Mouse (Mus musculus) lung, postnatal 0 days (tissue): ENCODE results near the gene Mast4. TPM values are rescaled to one million over a fixed set of nuclear protein-coding genes. Genes with fewer than 3 reads are reported as not detected.

ENCODE experiments used
- ATAC-seq: fragments of 200-750 bp; cut with Nextera tagmentation; 2 replicates; pipeline ENCODE4 v1.8.0; 2017; ENCODE audit warnings: moderate library complexity
- DNase-seq: peaks from one replicate; pipeline ENCODE4 v3.0.0-alpha.2; 2016; ENCODE audit warnings: low spot score
- H3K27ac ChIP-seq: fragments of 300-500 bp; sonication (generic); 2 replicates; pipeline ENCODE4 v1.5.1; 2014; ENCODE audit warnings: antibody characterized with exemption, mild to moderate bottlenecking, low read length, mixed read lengths
- H3K27me3 ChIP-seq: fragments of 300-500 bp; sonication (generic); replicated peaks from 2 replicates; pipeline ENCODE4 v1.6.1; 2014; ENCODE audit warnings: low read length, mixed read lengths; ENCODE audit not compliant: insufficient read depth
- H3K36me3 ChIP-seq: fragments of 300-500 bp; sonication (generic); 2 replicates; pipeline ENCODE4 v1.6.1; 2014; ENCODE audit warnings: low read length, mixed read lengths; ENCODE audit not compliant: insufficient read depth
- H3K4me1 ChIP-seq: fragments of 300-500 bp; sonication (generic); 2 replicates; pipeline ENCODE4 v1.6.1; 2014; ENCODE audit warnings: antibody characterized with exemption, low read depth, low read length, mixed read lengths; ENCODE audit not compliant: insufficient read depth
- H3K4me2 ChIP-seq: fragments of 300-500 bp; sonication (generic); replicated peaks from 2 replicates; pipeline ENCODE4 v1.6.1; 2014; ENCODE audit warnings: low read depth, mild to moderate bottlenecking, low read length, moderate library complexity, mixed read lengths
- H3K4me3 ChIP-seq: fragments of 300-500 bp; sonication (generic); 2 replicates; pipeline ENCODE4 v1.5.1; 2014; ENCODE audit warnings: low read depth, low read length
- H3K9ac ChIP-seq: fragments of 300-500 bp; sonication (generic); replicated peaks from 2 replicates; pipeline ENCODE4 v1.6.1; 2014; ENCODE audit warnings: low read depth, mild to moderate bottlenecking
- H3K9me3 ChIP-seq: fragments of 300-500 bp; sonication (generic); 2 replicates; pipeline ENCODE4 v1.6.1; 2016; ENCODE audit warnings: low read length, mixed read lengths
- CTCF ChIP-seq: IDR thresholded peaks from 2 replicates; pipeline ENCODE4 v1.5.1; 2016; ENCODE audit warnings: antibody characterized with exemption, mild to moderate bottlenecking
- EP300 ChIP-seq: IDR thresholded peaks from 2 replicates; pipeline ENCODE4 v1.6.1; 2016; ENCODE audit warnings: antibody characterized with exemption, mild to moderate bottlenecking, control low read depth
- WGBS: fragments of 180-500 bp; shearing (Covaris S2); extraction: QIAGEN DNeasy Blood & Tissue Kit; methylation state at CpG from one replicate; pipeline ENCODE4 v1.1.7; 2014; 5-methylcytosine and 5-hydroxymethylcytosine counted together
- polyA plus RNA-seq: library from polyadenylated mRNA; unstranded; fragments of >200 nt; fragmentation: Nextera tagmentation; extraction: Ambion mirVana; gene quantifications from 2 replicates; pipeline ENCODE4 v1.2.1, GENCODE M21; 2015

Mast4 gene
- polyA plus RNA-seq, 1 experiment from 2014 or later: 15.5 TPM

DNA sequence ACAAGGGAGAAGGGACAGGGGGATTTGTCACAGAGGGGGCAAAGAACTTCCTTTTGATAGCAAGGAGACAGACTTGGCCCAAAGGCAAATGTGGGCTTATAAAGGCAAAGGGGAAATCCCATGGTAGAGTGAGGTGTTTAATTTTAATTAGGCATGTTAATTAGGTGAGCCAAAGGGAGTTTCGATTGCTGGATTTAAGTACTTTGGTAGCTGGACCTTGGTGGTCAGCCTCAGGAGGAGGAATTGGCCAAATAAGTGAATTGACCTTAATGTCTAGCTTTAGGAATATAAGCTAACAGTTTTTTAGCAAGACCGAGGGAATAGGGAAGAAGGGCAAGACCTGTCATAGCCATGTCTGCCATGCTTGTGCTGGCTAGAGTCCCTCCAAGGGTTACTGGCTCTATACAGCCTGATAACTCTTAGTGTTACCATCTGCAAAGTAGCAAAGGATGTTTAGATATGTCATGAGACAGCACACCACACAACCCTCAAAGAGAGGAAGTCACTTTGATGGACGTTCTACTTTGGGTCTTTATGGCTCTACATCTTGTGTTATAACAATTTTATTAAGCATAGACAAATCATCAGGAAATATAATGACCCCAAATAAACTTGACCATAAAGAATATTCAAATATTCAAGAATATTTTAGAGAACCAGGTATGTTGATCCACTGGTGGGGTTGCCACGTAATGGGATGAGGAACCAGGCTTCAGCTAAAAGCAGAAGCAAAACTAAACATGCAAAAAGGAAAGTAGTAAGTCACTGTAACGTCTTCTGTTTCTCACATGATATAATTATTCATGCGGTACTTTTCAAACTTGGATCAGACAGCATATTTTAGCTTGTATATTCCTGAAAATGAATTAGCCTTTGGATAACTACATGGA is 644.9 kb downstream of the Mast4 start:
- H3K27ac ChIP-seq: no peak overlapping the region
- H3K4me2 ChIP-seq: no peak overlapping the region
- H3K9me3 ChIP-seq: no peaks in the 10 kb centered on the region
- WGBS: 84% methylated on average over 6 of the region's 6 CpGs
- TF ChIP-seq CTCF (no peak), EP300 (no peak)
- H3K27me3 ChIP-seq: no peaks in the 10 kb centered on the region
- no peak overlapping the region for H3K4me3 ChIP-seq
- H3K36me3 ChIP-seq: no peaks in the 10 kb centered on the region
- DNase-seq (peak; percentile 35), ATAC-seq (no peak)
- H3K4me1 ChIP-seq: 0 out of 2 replicates have a peak, but pooled peaks cover 4% of the 10 kb centered on the region
- no peak overlapping the region for H3K9ac ChIP-seq

DNA sequence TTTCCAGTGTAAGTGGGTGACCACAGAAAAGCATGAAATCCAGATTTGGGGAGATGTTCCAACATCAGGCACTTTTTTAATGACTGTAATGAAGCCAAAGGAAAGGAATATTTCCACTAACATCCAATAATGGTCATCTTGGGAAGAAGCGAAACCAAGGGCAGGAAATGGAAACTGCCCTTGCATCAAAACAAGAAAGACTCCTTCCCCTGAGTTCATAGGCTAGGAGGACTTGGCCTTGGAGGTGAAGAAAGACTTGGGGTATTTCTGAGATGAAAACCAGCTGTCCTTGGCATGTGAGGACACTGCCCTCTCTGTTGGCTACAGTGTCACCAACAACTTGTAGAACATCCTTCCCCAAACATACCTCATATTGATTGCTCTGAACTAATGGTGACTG is 646.2 kb downstream of the Mast4 start:
- WGBS: 66% methylated on average over 1 of the region's 1 CpGs
- no peaks in the 10 kb centered on the region for H3K27me3 ChIP-seq
- no peak overlapping the region for H3K9ac ChIP-seq
- ATAC-seq: peak; percentile 75
- no peak overlapping the region for H3K4me2 ChIP-seq
- TF ChIP-seq EP300 (peak; percentile 8; the same call in 1 of the 2 replicates), CTCF (no peak)
- H3K27ac ChIP-seq: no peak overlapping the region
- H3K9me3 ChIP-seq: no peaks in the 10 kb centered on the region
- DNase-seq: peak; percentile 63
- no peak overlapping the region for H3K4me3 ChIP-seq
- no peaks in the 10 kb centered on the region for H3K36me3 ChIP-seq
- H3K4me1 ChIP-seq: 0 out of 2 replicates have a peak, but pooled peaks cover 2% of the 10 kb centered on the region

DNA sequence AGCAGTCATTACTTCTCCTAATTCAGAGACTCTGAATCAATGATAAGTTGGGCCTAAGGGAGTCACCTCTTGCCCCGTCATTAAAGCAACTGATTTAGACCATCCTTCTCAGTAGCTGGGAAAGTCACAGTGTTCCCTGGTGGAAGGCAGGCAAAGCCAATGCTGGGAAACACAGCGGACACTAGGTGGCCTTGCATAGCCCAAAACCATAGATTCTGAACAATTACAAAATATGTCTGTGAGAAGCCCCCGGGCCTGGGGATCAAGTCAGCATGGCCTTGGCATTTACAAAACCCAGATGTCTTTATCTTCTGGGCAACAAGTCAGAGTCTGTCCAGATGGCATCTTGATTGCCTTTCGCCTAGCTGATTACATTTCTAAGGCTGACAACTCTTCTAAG is 649.4 kb downstream of the Mast4 start:
- 79% methylated on average over 4 of the region's 4 CpGs for WGBS
- Histone ChIP-seq H3K27ac (no peak overlapping the region), H3K9me3 (no peaks in the 10 kb centered on the region), H3K27me3 (no peaks in the 10 kb centered on the region), H3K9ac (no peak overlapping the region), H3K36me3 (no peaks in the 10 kb centered on the region), H3K4me1 (no peaks in the 10 kb centered on the region), H3K4me3 (no peak overlapping the region), H3K4me2 (no peak overlapping the region)
- peak; percentile 42 for TF ChIP-seq CTCF
- TF ChIP-seq EP300: no peak
- ATAC-seq (no peak), DNase-seq (no peak)
